Mouse (Mus musculus) midbrain, embryonic 14.5 days (tissue): ENCODE measurements around the gene 4930447C04Rik. TPM values are rescaled to one million over a fixed set of nuclear protein-coding genes. Genes with fewer than 3 reads are reported as not detected.

Experiments used
- ATAC-seq: fragments of 200-750 bp; cut with Nextera tagmentation; 2 replicates; pipeline ENCODE4 v1.8.0; 2017; ENCODE audit warnings: moderate number of reproducible peaks, moderate library complexity; ENCODE audit not compliant: low FRiP score, low TSS enrichment
- DNase-seq: peaks from one replicate; pipeline ENCODE4 v3.0.0-alpha.2; 2015
- H3K27ac ChIP-seq: fragments of 300-500 bp; sonication (generic); replicated peaks from 2 replicates; pipeline ENCODE4 v1.5.1; 2014; ENCODE audit warnings: mild to moderate bottlenecking, low read depth, low read length, moderate library complexity
- H3K27me3 ChIP-seq: fragments of 300-500 bp; sonication (generic); 2 replicates; pipeline ENCODE4 v1.6.1; 2014; ENCODE audit warnings: low read length, control low read depth, mixed read lengths; ENCODE audit not compliant: control insufficient read depth, insufficient read depth
- H3K36me3 ChIP-seq: fragments of 300-500 bp; sonication (generic); 2 replicates; pipeline ENCODE4 v1.6.1; 2014; ENCODE audit warnings: low read length, control low read depth; ENCODE audit not compliant: control insufficient read depth, insufficient read depth
- H3K4me1 ChIP-seq: fragments of 300-500 bp; sonication (generic); 2 replicates; pipeline ENCODE4 v1.6.1; 2014; ENCODE audit warnings: mild to moderate bottlenecking, antibody characterized with exemption, low read length, control low read depth; ENCODE audit not compliant: control insufficient read depth, insufficient read depth
- H3K4me2 ChIP-seq: fragments of 300-500 bp; sonication (generic); 2 replicates; pipeline ENCODE4 v1.6.1; 2014; ENCODE audit warnings: mild to moderate bottlenecking, low read length, moderate library complexity
- H3K4me3 ChIP-seq: fragments of 300-500 bp; sonication (generic); replicated peaks from 2 replicates; pipeline ENCODE4 v1.5.1; 2014; ENCODE audit warnings: low read depth, low read length
- H3K9ac ChIP-seq: fragments of 300-500 bp; sonication (generic); replicated peaks from 2 replicates; pipeline ENCODE4 v1.6.1; 2014; ENCODE audit warnings: mild to moderate bottlenecking, low read length, moderate library complexity
- H3K9me3 ChIP-seq: fragments of 300-500 bp; sonication (generic); 2 replicates; pipeline ENCODE4 v1.6.1; 2016; ENCODE audit warnings: low read length, control low read depth, mixed read lengths; ENCODE audit not compliant: control insufficient read depth
- WGBS: fragments of 180-500 bp; shearing (Covaris S2); extraction: QIAGEN DNeasy Blood & Tissue Kit; methylation state at CpG from one replicate; pipeline ENCODE4 v1.1.7; 2014; 5-methylcytosine and 5-hydroxymethylcytosine counted together
- polyA plus RNA-seq: library from polyadenylated mRNA; unstranded; fragments of >200 nt; fragmentation: Nextera tagmentation; extraction: Ambion mirVana; gene quantifications from 2 replicates; pipeline ENCODE4 v1.2.1, GENCODE M21; 2014

The 4930447C04Rik gene
- polyA plus RNA-seq: 2.9 and 3.0 TPM in 2 replicates

GRCm38 (mm10) chr12:72940071-72940821 is at the start of gene 4930447C04Rik:
Gene 4930447C04Rik, minus strand, starts transcription at chr12:72940774.
- Histone ChIP-seq H3K4me1 (0 out of 2 replicates have a peak, but pooled peaks cover 3% of the 10 kb centered on the region), H3K9me3 (no peaks in the 10 kb centered on the region), H3K4me2 (peak within 1 kb of the TSS; percentile 15; the same call in 1 of the 2 replicates), H3K9ac (no peak within 1 kb of the TSS), H3K27me3 (peaks cover 95% of the 10 kb centered on the region), H3K36me3 (no peaks in the 10 kb centered on the region), H3K27ac (no peak within 1 kb of the TSS), H3K4me3 (no peak within 1 kb of the TSS; the same call in 1 of the 2 replicates)
- DNase-seq: peak; percentile 45
- ATAC-seq: no peak
- WGBS: under 1% methylated on average over 39 of the region's 39 CpGs

- Histone ChIP-seq H3K27ac (no peak overlapping the region), H3K4me2 (no peak overlapping the region), H3K9ac (no peak overlapping the region), H3K36me3 (no peaks in the 10 kb centered on the region), H3K27me3 (peaks cover 5% of the 10 kb centered on the region; the same call in 1 of the 2 replicates), H3K4me3 (no peak overlapping the region), H3K9me3 (no peaks in the 10 kb centered on the region), H3K4me1 (no peaks in the 10 kb centered on the region)
- DNase-seq: no peak
- ATAC-seq: no peak
- 89% methylated on average over 8 of the region's 8 CpGs for WGBS
Measured at GRCm38 (mm10) chr12:72983071-72983857, 42.7 kb upstream of the 4930447C04Rik start.

- ATAC-seq (no peak), DNase-seq (no peak)
- Histone ChIP-seq H3K9me3 (no peaks in the 10 kb centered on the region), H3K27me3 (peaks cover 10% of the 10 kb centered on the region), H3K4me3 (no peak overlapping the region), H3K36me3 (no peaks in the 10 kb centered on the region), H3K4me1 (no peaks in the 10 kb centered on the region), H3K9ac (no peak overlapping the region), H3K27ac (no peak overlapping the region), H3K4me2 (no peak overlapping the region)
- WGBS: 86% methylated on average over 10 of the region's 10 CpGs
Measured at GRCm38 (mm10) chr12:72982616-72983015, 42.0 kb upstream of the 4930447C04Rik start.

- Histone ChIP-seq H3K9me3 (no peaks in the 10 kb centered on the region), H3K4me2 (no peak overlapping the region), H3K36me3 (no peaks in the 10 kb centered on the region), H3K27me3 (peaks cover 32% of the 10 kb centered on the region), H3K4me3 (no peak overlapping the region), H3K27ac (no peak overlapping the region), H3K4me1 (no peaks in the 10 kb centered on the region), H3K9ac (no peak overlapping the region)
- ATAC-seq (no peak), DNase-seq (no peak)
- WGBS: 73% methylated on average over 5 of the region's 5 CpGs
Measured at GRCm38 (mm10) chr12:72979236-72979635, 38.7 kb upstream of the 4930447C04Rik start.

GRCm38 (mm10) chr12:72977851-72978250 is 37.3 kb upstream of the 4930447C04Rik start:
- ATAC-seq (no peak), DNase-seq (no peak)
- H3K27me3 ChIP-seq: peaks cover 44% of the 10 kb centered on the region
- no peaks in the 10 kb centered on the region for H3K36me3 ChIP-seq
- H3K9ac ChIP-seq: no peak overlapping the region
- no peak overlapping the region for H3K4me3 ChIP-seq
- no peaks in the 10 kb centered on the region for H3K4me1 ChIP-seq
- H3K9me3 ChIP-seq: no peaks in the 10 kb centered on the region
- no peak overlapping the region for H3K4me2 ChIP-seq
- H3K27ac ChIP-seq: no peak overlapping the region
- 88% methylated on average over 3 of the region's 3 CpGs for WGBS

GRCm38 (mm10) chr12:72976718-72977117 is 36.1 kb upstream of the 4930447C04Rik start:
- H3K27ac ChIP-seq: no peak overlapping the region
- no peak overlapping the region; the same call in 1 of the 2 replicates for H3K9ac ChIP-seq
- H3K27me3 ChIP-seq: peaks cover 55% of the 10 kb centered on the region
- H3K4me1 ChIP-seq: no peaks in the 10 kb centered on the region
- no peaks in the 10 kb centered on the region for H3K9me3 ChIP-seq
- H3K4me2 ChIP-seq: peak overlapping the region; percentile 39; the same call in 1 of the 2 replicates
- ATAC-seq (peak; percentile 53; the same call in 1 of the 2 replicates), DNase-seq (peak; percentile 91)
- H3K36me3 ChIP-seq: no peaks in the 10 kb centered on the region
- no peak overlapping the region for H3K4me3 ChIP-seq
- WGBS: 2% methylated on average over 12 of the region's 12 CpGs

GRCm38 (mm10) chr12:72976172-72976571 is 35.6 kb upstream of the 4930447C04Rik start:
- WGBS: 7% methylated on average over 7 of the region's 7 CpGs

GRCm38 (mm10) chr12:72973161-72973560 is 32.6 kb upstream of the 4930447C04Rik start:
- WGBS: 4% methylated on average over 6 of the region's 6 CpGs
- peaks cover 65% of the 10 kb centered on the region for H3K27me3 ChIP-seq
- H3K4me1 ChIP-seq: no peaks in the 10 kb centered on the region
- H3K36me3 ChIP-seq: no peaks in the 10 kb centered on the region
- no peak overlapping the region for H3K9ac ChIP-seq
- DNase-seq: peak; percentile 86
- no peak overlapping the region for H3K27ac ChIP-seq
- no peak overlapping the region for H3K4me3 ChIP-seq
- no peak for ATAC-seq
- H3K4me2 ChIP-seq: no peak overlapping the region
- no peaks in the 10 kb centered on the region for H3K9me3 ChIP-seq

More at GRCm38 (mm10) chr12:72976172-72976571, 35.6 kb upstream of the 4930447C04Rik start:
- Histone ChIP-seq H3K4me2 (peak overlapping the region; percentile 39; the same call in 1 of the 2 replicates), H3K4me1 (no peaks in the 10 kb centered on the region), H3K4me3 (no peak overlapping the region), H3K9me3 (no peaks in the 10 kb centered on the region), H3K27me3 (peaks cover 60% of the 10 kb centered on the region), H3K36me3 (no peaks in the 10 kb centered on the region), H3K27ac (no peak overlapping the region), H3K9ac (no peak overlapping the region)
- ATAC-seq (no peak), DNase-seq (no peak)
